Mouse (Mus musculus) intestine, embryonic 15.5 days (tissue): ENCODE results near the gene Tmem176a. TPM values are rescaled to one million over a fixed set of nuclear protein-coding genes. Genes with fewer than 3 reads are reported as not detected.
"Not testable (repeated sequence)": the region's sequence is repeated elsewhere in the genome, so short reads cannot be mapped to it uniquely, and the experiment has no call there.

ENCODE experiments used
- ATAC-seq: fragments of 200-750 bp; cut with Nextera tagmentation; 2 replicates; pipeline ENCODE4 v1.8.0; 2017; ENCODE audit warnings: moderate TSS enrichment, moderate library complexity
- H3K27ac ChIP-seq: fragments of 300-500 bp; sonication (generic); 2 replicates; pipeline ENCODE4 v1.5.1; 2015; ENCODE audit warnings: mild to moderate bottlenecking, inconsistent platforms
- H3K27me3 ChIP-seq: fragments of 300-500 bp; sonication (generic); replicated peaks from 2 replicates; pipeline ENCODE4 v1.6.1; 2015; ENCODE audit warnings: inconsistent platforms
- H3K36me3 ChIP-seq: fragments of 300-500 bp; sonication (generic); 2 replicates; pipeline ENCODE4 v1.6.1; 2015; ENCODE audit warnings: inconsistent platforms
- H3K4me1 ChIP-seq: fragments of 300-500 bp; sonication (generic); replicated peaks from 2 replicates; pipeline ENCODE4 v1.6.1; 2015; ENCODE audit warnings: inconsistent platforms
- H3K4me2 ChIP-seq: fragments of 300-500 bp; sonication (generic); replicated peaks from 2 replicates; pipeline ENCODE4 v1.6.1; 2015; ENCODE audit warnings: mild to moderate bottlenecking, inconsistent platforms
- H3K4me3 ChIP-seq: fragments of 300-500 bp; sonication (generic); replicated peaks from 2 replicates; pipeline ENCODE4 v1.5.1; 2015; ENCODE audit warnings: inconsistent platforms
- H3K9ac ChIP-seq: fragments of 300-500 bp; sonication (generic); 2 replicates; pipeline ENCODE4 v1.6.1; 2015; ENCODE audit warnings: inconsistent platforms
- H3K9me3 ChIP-seq: fragments of 300-500 bp; sonication (generic); 2 replicates; pipeline ENCODE4 v1.6.1; 2016; ENCODE audit warnings: inconsistent platforms
- WGBS: fragments of 180-500 bp; shearing (Covaris S2); methylation state at CpG from one replicate; pipeline ENCODE4 v1.1.7; 2015; 5-methylcytosine and 5-hydroxymethylcytosine counted together
- polyA plus RNA-seq: library from polyadenylated mRNA; unstranded; fragments of >200 nt; fragmentation: Nextera tagmentation; extraction: Ambion mirVana; gene quantifications from 2 replicates; pipeline ENCODE4 v1.2.1, GENCODE M21; 2015

Tmem176a gene
- polyA plus RNA-seq, 1 experiment from 2014 or later: 140 TPM

- Histone ChIP-seq H3K4me3 (no peak overlapping the region), H3K27ac (no peak overlapping the region), H3K36me3 (no peaks in the 10 kb centered on the region), H3K4me1 (peaks cover 5% of the 10 kb centered on the region; the same call in 1 of the 2 replicates), H3K9ac (no peak overlapping the region), H3K9me3 (no peaks in the 10 kb centered on the region), H3K27me3 (no peaks in the 10 kb centered on the region), H3K4me2 (no peak overlapping the region)
- WGBS: 100% methylated on average over 2 of the region's 2 CpGs
- no peak for ATAC-seq
Measured at GRCm38 (mm10) chr6:48854155-48854554, 13.4 kb downstream of the Tmem176a start.

DNA sequence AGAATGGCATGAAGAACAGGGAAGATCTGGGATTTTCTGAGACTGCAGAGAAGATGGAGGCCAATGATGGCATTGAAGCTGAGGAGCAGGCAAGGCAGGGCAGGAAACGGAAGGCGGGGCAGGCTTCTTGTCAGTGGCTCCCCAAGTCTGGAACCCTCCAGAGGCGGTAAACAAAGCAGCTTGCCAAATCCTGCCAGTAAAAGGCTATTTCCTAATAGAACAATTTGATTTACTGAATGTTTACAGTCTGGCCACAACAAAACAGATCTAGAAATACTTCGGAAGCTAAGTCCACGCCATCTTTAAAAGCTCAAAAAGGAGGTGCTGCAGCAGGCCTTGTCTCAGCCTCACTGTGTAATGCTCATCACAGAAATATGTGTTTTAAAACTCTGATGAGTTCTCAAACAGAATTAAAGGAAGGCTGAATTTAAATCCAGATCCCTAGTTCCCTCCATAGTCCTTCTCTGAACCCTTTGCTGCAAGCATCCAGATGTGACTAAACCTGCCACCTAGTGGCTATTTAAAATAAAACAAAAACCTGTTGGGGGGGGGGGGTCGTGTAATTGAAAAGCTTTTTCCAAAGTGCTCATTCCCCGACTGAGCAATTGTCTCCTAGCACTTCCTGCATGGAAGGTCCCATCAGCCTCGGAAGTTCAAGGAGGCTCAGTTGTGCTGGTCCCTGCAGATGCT, 17.0 kb downstream of the Tmem176a start:
- H3K4me2 ChIP-seq: no peak overlapping the region
- H3K4me3 ChIP-seq: no peak overlapping the region
- peaks cover 5% of the 10 kb centered on the region; the same call in 1 of the 2 replicates for H3K4me1 ChIP-seq
- H3K27me3 ChIP-seq: no peaks in the 10 kb centered on the region
- no peak overlapping the region for H3K27ac ChIP-seq
- 32% methylated on average over 8 of the region's 8 CpGs for WGBS
- no peaks in the 10 kb centered on the region for H3K9me3 ChIP-seq
- no peaks in the 10 kb centered on the region for H3K36me3 ChIP-seq
- no peak overlapping the region for H3K9ac ChIP-seq
- no peak for ATAC-seq

- Histone ChIP-seq H3K9me3 (no peaks in the 10 kb centered on the region), H3K9ac (0 out of 2 replicates have a peak overlapping the region, but pooled peaks have one; percentile 24), H3K27ac (no peak overlapping the region), H3K36me3 (no peaks in the 10 kb centered on the region), H3K27me3 (no peaks in the 10 kb centered on the region), H3K4me2 (peak overlapping the region; percentile 52), H3K4me3 (peak overlapping the region; percentile 25), H3K4me1 (peaks cover 12% of the 10 kb centered on the region; the same call in 1 of the 2 replicates)
- 14% methylated on average over 23 of the region's 23 CpGs for WGBS
- peak; percentile 68 for ATAC-seq
Measured at GRCm38 (mm10) chr6:48860130-48860815, 19.6 kb downstream of the Tmem176a start.

- ATAC-seq: no peak
- peaks cover 16% of the 10 kb centered on the region; the same call in 1 of the 2 replicates for H3K4me1 ChIP-seq
- H3K27me3 ChIP-seq: no peaks in the 10 kb centered on the region
- H3K27ac ChIP-seq: no peak overlapping the region
- 87% methylated on average over 1 of the region's 1 CpGs for WGBS
- no peaks in the 10 kb centered on the region for H3K36me3 ChIP-seq
- no peaks in the 10 kb centered on the region for H3K9me3 ChIP-seq
- H3K4me3 ChIP-seq: no peak overlapping the region
- no peak overlapping the region for H3K4me2 ChIP-seq
- no peak overlapping the region for H3K9ac ChIP-seq
Measured at GRCm38 (mm10) chr6:48860851-48861250, 20.1 kb downstream of the Tmem176a start.

GRCm38 (mm10) chr6:48861616-48862280, 21.0 kb downstream of the Tmem176a start:
- no peak overlapping the region for H3K27ac ChIP-seq
- no peaks in the 10 kb centered on the region for H3K36me3 ChIP-seq
- no peak overlapping the region for H3K4me2 ChIP-seq
- WGBS: 73% methylated on average over 12 of the region's 12 CpGs
- H3K9me3 ChIP-seq: no peaks in the 10 kb centered on the region
- no peak overlapping the region for H3K9ac ChIP-seq
- H3K4me1 ChIP-seq: peaks cover 16% of the 10 kb centered on the region; the same call in 1 of the 2 replicates
- no peak for ATAC-seq
- H3K4me3 ChIP-seq: no peak overlapping the region
- H3K27me3 ChIP-seq: no peaks in the 10 kb centered on the region

DNA sequence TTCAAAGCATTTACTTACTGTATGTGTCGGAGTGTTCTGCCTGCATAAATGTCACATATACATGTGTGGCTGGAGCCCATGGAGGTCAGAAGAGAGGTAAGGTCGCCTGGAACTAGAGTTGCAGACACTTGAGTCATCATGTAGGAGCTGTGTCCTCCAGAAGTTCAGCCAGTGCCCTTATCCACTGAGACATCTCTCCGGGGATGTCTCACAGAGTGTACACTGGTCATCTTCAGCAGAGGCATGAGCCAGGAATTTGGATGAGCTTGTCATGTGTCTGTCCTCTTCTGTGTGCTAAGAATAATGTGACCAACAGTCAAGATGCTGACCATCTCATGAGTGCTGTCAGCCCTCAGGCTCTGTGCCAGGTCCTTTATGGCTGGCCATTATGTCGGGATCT, 22.1 kb downstream of the Tmem176a start:
- H3K9me3 ChIP-seq: no peaks in the 10 kb centered on the region
- WGBS: 75% methylated on average over 4 of the region's 4 CpGs
- H3K36me3 ChIP-seq: no peaks in the 10 kb centered on the region
- no peak for ATAC-seq
- no peak overlapping the region for H3K27ac ChIP-seq
- no peak overlapping the region for H3K9ac ChIP-seq
- no peak overlapping the region for H3K4me2 ChIP-seq
- no peak overlapping the region for H3K4me3 ChIP-seq
- peaks cover 11% of the 10 kb centered on the region; the same call in 1 of the 2 replicates for H3K4me1 ChIP-seq
- no peaks in the 10 kb centered on the region for H3K27me3 ChIP-seq

- Histone ChIP-seq H3K4me1 (0 out of 2 replicates have a peak, but pooled peaks cover 11% of the 10 kb centered on the region), H3K9me3 (no peaks in the 10 kb centered on the region), H3K36me3 (no peaks in the 10 kb centered on the region), H3K27ac (no peak overlapping the region), H3K9ac (no peak overlapping the region), H3K4me3 (no peak overlapping the region), H3K4me2 (no peak overlapping the region), H3K27me3 (no peaks in the 10 kb centered on the region)
- no peak for ATAC-seq
- WGBS: 75% methylated on average over 7 of the region's 7 CpGs
Measured at GRCm38 (mm10) chr6:48863488-48863887, 22.8 kb downstream of the Tmem176a start.

DNA sequence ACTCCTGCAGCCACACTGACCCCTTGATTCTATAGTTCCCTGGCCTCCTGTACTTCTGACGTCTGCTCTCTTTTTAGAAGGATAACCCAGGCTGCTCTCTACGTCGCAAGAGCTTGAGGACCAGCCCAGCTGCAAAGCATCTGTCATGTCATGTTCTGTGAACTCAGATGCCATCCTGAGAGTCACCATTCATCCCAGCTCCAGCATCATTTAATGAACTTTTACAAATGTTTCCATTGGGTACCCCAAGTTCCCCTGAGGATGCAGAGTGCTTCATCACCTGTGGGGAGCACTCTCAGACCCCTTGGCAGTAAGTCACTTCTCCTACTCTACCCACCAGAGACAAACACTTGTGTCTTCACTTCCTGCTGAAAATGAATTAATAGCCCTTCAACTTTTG, 23.5 kb downstream of the Tmem176a start:
- H3K9me3 ChIP-seq: no peaks in the 10 kb centered on the region
- 0 out of 2 replicates have a peak, but pooled peaks cover 11% of the 10 kb centered on the region for H3K4me1 ChIP-seq
- H3K9ac ChIP-seq: no peak overlapping the region
- H3K4me3 ChIP-seq: no peak overlapping the region
- no peaks in the 10 kb centered on the region for H3K36me3 ChIP-seq
- no peaks in the 10 kb centered on the region for H3K27me3 ChIP-seq
- H3K4me2 ChIP-seq: no peak overlapping the region
- ATAC-seq: peak; percentile 3; the same call in 1 of the 2 replicates
- peak overlapping the region; percentile 79; the same call in 1 of the 2 replicates for H3K27ac ChIP-seq
- whole genome bisulfite sequencing: 32% methylated on average over 3 of the region's 3 CpGs

- H3K9ac ChIP-seq: no peak overlapping the region
- H3K27me3 ChIP-seq: no peaks in the 10 kb centered on the region
- 0 out of 2 replicates have a peak, but pooled peaks cover 11% of the 10 kb centered on the region for H3K4me1 ChIP-seq
- H3K4me2 ChIP-seq: no peak overlapping the region; the same call in 1 of the 2 replicates
- H3K9me3 ChIP-seq: no peaks in the 10 kb centered on the region
- H3K36me3 ChIP-seq: no peaks in the 10 kb centered on the region
- peak; percentile 89 for ATAC-seq
- peak overlapping the region; percentile 79 for H3K27ac ChIP-seq
- no peak overlapping the region for H3K4me3 ChIP-seq
- WGBS: 28% methylated on average over 3 of the region's 3 CpGs
Measured at GRCm38 (mm10) chr6:48864723-48865122, 24.0 kb downstream of the Tmem176a start.

DNA sequence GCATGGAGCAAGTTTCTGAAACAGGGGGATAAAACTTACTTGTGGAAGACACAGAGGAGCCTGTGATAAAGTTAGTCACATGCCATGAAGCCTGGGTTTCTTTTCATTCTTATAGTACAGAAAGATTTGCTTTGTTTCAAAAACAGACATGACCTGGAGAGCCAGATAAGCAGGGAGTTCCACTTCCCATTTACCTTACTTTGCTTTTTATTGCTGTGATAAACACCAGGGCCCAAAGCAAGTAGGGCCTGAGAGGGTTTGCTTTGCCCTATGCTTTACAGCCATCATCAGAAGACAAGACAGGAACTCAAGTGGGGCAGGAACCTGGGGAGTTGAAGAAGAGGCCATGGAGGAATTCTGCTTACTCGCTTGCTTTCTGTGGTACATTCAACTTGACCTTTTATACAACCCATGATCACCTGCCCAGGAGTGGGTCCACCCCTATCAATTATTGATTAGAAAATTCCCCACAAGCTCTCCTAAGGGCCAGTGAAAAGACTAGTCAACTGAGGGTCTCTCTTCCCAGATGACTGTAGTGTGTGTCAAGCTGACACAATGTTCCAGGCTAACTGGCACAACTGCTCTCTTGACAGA, 24.5 kb downstream of the Tmem176a start:
- Histone ChIP-seq H3K9me3 (no peaks in the 10 kb centered on the region), H3K4me1 (0 out of 2 replicates have a peak, but pooled peaks cover 11% of the 10 kb centered on the region), H3K36me3 (no peaks in the 10 kb centered on the region), H3K27ac (peak overlapping the region; percentile 79), H3K27me3 (no peaks in the 10 kb centered on the region), H3K4me3 (no peak overlapping the region), H3K9ac (no peak overlapping the region), H3K4me2 (no peak overlapping the region; the same call in 1 of the 2 replicates)
- peak; percentile 68 for ATAC-seq
- WGBS: 58% methylated on average over 1 of the region's 1 CpGs

- 0 out of 2 replicates have a peak, but pooled peaks cover 11% of the 10 kb centered on the region for H3K4me1 ChIP-seq
- H3K27ac ChIP-seq, H3K36me3 ChIP-seq, H3K9me3 ChIP-seq, H3K27me3 ChIP-seq, H3K4me2 ChIP-seq, ATAC-seq, H3K4me3 ChIP-seq, H3K9ac ChIP-seq: not testable (repeated sequence)
- 9% methylated on average over 1 of the region's 1 CpGs for WGBS
Measured at GRCm38 (mm10) chr6:48866355-48866950, 25.7 kb downstream of the Tmem176a start.
